Mouse (Mus musculus) small intestine, adult 2 months (tissue): ENCODE results near the gene Cdc42bpg.

Experiments used
- CTCF ChIP-seq: fragments of 200-500 bp; IDR thresholded peaks from 2 replicates; pipeline ENCODE4 v1.5.1; 2012; ENCODE audit warnings: low read depth, mild to moderate bottlenecking, control low read depth, inconsistent platforms, low read length, moderate library complexity, mixed read lengths; ENCODE audit not compliant: insufficient replicate concordance, insufficient read length; ENCODE audit errors: extremely low read depth
- POLR2A ChIP-seq: fragments of 200-500 bp; IDR thresholded peaks from 2 replicates; pipeline ENCODE4 v1.6.1; 2012; ENCODE audit warnings: low read depth, mild to moderate bottlenecking, control low read depth, inconsistent platforms, low read length, moderate library complexity

- TF ChIP-seq POLR2A (no peak), CTCF (no peak)
Measured at GRCm38 (mm10) chr19:6321358-6321757, 15.1 kb downstream of the Cdc42bpg start.
